Mouse (Mus musculus) urinary bladder, adult 2 months (tissue): Measurements from ENCODE around the gene Tbrg1. TPM values are rescaled to one million over a fixed set of nuclear protein-coding genes. Genes with fewer than 3 reads are reported as not detected.

ENCODE experiments used
- DNase-seq: peaks from one replicate; pipeline ENCODE4 v3.0.0; 2022; ENCODE audit warnings: low spot score
- polyA plus RNA-seq: library from polyadenylated mRNA; depleted of rRNA; stranded (reverse); fragments of >200 nt; gene quantifications from 2 replicates; pipeline ENCODE4 v1.2.3, GENCODE M21; 2012; rRNA removed

The Tbrg1 gene
- polyA plus RNA-seq = 77.0 and 83.6 TPM in 2 replicates

- peak; percentile 80 for DNase-seq
Observed at GRCm38 (mm10) chr9:37656931-37657481, at the start of gene Tbrg1. Tbrg1 (minus strand) TSS chr9:37657312.

GRCm38 (mm10) chr9:37689970-37690686 is 33.0 kb upstream of the Tbrg1 start:
- DNase-seq = no peak

- DNase-seq = no peak
Observed at GRCm38 (mm10) chr9:37687941-37688303, 30.8 kb upstream of the Tbrg1 start.

GRCm38 (mm10) chr9:37687288-37687940 is 30.3 kb upstream of the Tbrg1 start:
- no peak for DNase-seq

GRCm38 (mm10) chr9:37681123-37681522 is 24.0 kb upstream of the Tbrg1 start:
- no peak for DNase-seq

- no peak for DNase-seq
Observed at GRCm38 (mm10) chr9:37675287-37675686, 18.2 kb upstream of the Tbrg1 start.

GRCm38 (mm10) chr9:37670261-37670660 is 13.1 kb upstream of the Tbrg1 start:
- DNase-seq = no peak

- DNase-seq = no peak
Observed at GRCm38 (mm10) chr9:37669678-37670077, 12.6 kb upstream of the Tbrg1 start.

GRCm38 (mm10) chr9:37669115-37669514 is 12.0 kb upstream of the Tbrg1 start, which contains the start of gene Panx3:
Panx3 (minus strand) TSS chr9:37669235.
- no peak for DNase-seq

- no peak for DNase-seq
Observed at GRCm38 (mm10) chr9:37666045-37666444, 8.9 kb upstream of the Tbrg1 start.

GRCm38 (mm10) chr9:37664604-37665003 is 7.5 kb upstream of the Tbrg1 start:
- DNase-seq = no peak

- no peak for DNase-seq
Observed at GRCm38 (mm10) chr9:37663210-37663609, 6.1 kb upstream of the Tbrg1 start.

- DNase-seq = no peak
Observed at GRCm38 (mm10) chr9:37659413-37659812, 2.3 kb upstream of the Tbrg1 start.

GRCm38 (mm10) chr9:37656439-37656881 is 652 bp downstream of the Tbrg1 start:
- DNase-seq = no peak

- no peak for DNase-seq
Observed at GRCm38 (mm10) chr9:37655961-37656360, 1.2 kb downstream of the Tbrg1 start.

- no peak for DNase-seq
Observed at GRCm38 (mm10) chr9:37653836-37654235, 3.3 kb downstream of the Tbrg1 start.

GRCm38 (mm10) chr9:37650639-37651038 is 6.5 kb downstream of the Tbrg1 start:
- DNase-seq = no peak

GRCm38 (mm10) chr9:37646246-37646645 is 10.9 kb downstream of the Tbrg1 start:
- no peak for DNase-seq

- DNase-seq = no peak
Observed at GRCm38 (mm10) chr9:37638721-37639120, 18.4 kb downstream of the Tbrg1 start.

- no peak for DNase-seq
Observed at GRCm38 (mm10) chr9:37636800-37637542, 20.1 kb downstream of the Tbrg1 start.

GRCm38 (mm10) chr9:37636335-37636734 is 20.8 kb downstream of the Tbrg1 start:
- DNase-seq = no peak

GRCm38 (mm10) chr9:37634269-37634668 is 22.8 kb downstream of the Tbrg1 start:
- no peak for DNase-seq
